Mouse (Mus musculus): ENCODE data around the gene Dpysl5. TPM values are rescaled to one million over a fixed set of nuclear protein-coding genes. Genes with fewer than 3 reads are reported as not detected.
"Not testable (repeated sequence)": the region's sequence is repeated elsewhere in the genome, so short reads cannot be mapped to it uniquely, and the experiment has no call there.

The Dpysl5 gene
- total RNA-seq, 2 experiments from 2014 or later = 0.09 TPM; not detected in 1

GRCm38 (mm10) chr5:30701373-30701772, 10.0 kb upstream of the Dpysl5 start:
- ATAC-seq (replicated peaks; ENCODE audit: low FRiP score, poor library complexity, severe bottlenecking) = not testable (repeated sequence)

DNA sequence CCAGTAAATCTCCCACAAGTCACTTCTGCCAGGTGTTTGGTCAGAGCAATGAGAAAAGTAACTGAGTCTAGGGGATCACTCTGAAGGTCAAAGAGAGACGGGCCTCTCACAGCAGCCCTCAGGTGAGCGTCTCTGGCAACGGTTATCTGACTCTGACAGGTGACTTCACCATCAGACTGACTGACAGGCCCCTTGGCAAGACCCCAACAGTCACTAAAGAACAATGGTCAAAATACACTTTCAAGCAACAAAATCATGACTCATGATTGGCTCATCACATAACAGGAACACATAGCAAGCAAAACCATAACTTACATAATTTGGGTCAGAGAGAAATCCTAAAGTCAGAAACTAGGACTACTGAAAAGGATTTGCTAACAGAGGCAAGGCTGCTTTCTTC, 9.5 kb upstream of the Dpysl5 start:
- ATAC-seq (replicated peaks; ENCODE audit: low FRiP score, poor library complexity, severe bottlenecking) = no peak

GRCm38 (mm10) chr5:30709744-30710383, 1.5 kb upstream of the Dpysl5 start:
- ATAC-seq (replicated peaks; ENCODE audit: low FRiP score, poor library complexity, severe bottlenecking) = no peak

DNA sequence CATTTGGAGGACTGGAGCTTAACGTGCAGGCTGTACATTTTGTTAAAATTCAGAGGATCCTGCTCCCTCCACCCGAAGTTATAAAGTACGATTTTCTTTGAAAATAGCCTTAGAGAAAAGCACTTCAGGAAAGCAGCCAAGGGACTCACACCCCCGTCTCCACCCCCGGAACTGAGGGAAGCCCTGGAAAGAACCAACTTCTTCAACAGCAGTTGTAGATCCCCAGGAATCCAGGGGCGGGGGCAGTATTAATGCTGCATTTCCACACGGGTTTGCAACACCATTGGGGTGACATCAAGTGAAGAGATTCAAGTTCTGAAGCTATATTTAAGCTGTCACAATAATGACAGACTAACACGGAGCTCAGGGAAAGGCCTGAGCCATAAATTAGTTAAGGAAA, 878 bp upstream of the Dpysl5 start:
- ATAC-seq (replicated peaks; ENCODE audit: low FRiP score, poor library complexity, severe bottlenecking) = no peak

DNA sequence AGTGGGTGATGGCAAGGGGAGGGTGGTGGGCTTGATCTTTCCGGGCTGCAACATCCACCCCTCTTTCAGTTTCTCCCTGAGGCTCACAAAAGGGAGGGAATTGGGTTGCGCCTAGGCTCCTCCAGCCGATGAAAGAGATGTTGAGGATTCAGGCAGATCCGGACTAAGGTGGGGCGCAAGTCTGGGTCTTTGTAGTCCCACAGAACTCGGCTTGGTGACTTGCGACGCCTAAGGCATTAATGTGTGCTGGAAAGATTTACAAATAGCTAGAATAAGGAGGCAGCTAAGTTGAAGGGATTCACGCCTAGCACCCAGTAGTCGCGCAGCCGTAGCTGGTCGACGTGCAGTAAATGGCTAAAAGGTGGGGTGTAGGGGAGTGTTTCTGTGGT, 632 bp downstream of the Dpysl5 start:
- ATAC-seq (replicated peaks; ENCODE audit: low FRiP score, poor library complexity, severe bottlenecking) = no peak

GRCm38 (mm10) chr5:30712441-30713298, 1.3 kb downstream of the Dpysl5 start:
- ATAC-seq (replicated peaks; ENCODE audit: low FRiP score, poor library complexity, severe bottlenecking) = no peak

DNA sequence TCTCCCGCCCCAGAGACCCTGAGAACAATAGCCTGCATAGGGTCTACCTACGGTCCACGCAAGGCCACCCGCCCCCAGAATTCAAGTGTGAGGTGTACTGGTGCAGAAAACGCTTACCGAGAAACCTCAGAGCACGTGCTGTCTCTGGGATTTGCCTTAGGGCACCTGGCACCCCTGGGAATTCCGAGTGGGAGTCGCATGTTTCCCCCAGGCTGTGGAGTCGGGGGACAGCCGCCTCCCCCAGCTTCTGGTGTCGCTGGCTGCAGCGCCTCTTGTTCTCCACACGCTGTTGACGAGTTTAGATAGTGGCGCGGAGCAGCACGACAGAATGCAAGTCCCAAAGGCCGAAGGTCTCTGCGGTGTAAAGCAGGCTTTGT, 1.9 kb downstream of the Dpysl5 start:
- no peak for ATAC-seq (replicated peaks; ENCODE audit: low FRiP score, poor library complexity, severe bottlenecking)

GRCm38 (mm10) chr5:30713691-30714090, 2.3 kb downstream of the Dpysl5 start:
- ATAC-seq (replicated peaks; ENCODE audit: low FRiP score, poor library complexity, severe bottlenecking) = no peak

- ATAC-seq (replicated peaks; ENCODE audit: low FRiP score, poor library complexity, severe bottlenecking) = no peak
Measured at GRCm38 (mm10) chr5:30716311-30716710, 4.9 kb downstream of the Dpysl5 start.

DNA sequence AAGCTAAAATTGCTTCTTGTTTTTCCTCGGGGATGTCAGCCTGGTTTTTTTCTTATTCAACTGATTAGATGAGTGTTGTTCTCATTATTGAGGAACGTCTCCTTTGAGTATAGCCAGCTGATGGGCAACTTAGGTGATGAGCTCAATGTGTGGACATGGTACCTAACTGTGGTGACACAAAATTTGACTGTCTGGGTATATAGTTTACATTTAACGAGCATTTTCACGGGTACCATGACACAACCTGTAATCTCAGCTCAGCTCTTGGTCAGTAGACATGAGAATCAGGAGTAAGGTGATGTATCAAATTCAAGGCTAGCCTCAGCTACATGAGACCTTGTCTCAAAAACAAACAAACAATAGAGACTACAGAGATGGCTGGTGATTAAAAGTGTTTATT, 6.1 kb downstream of the Dpysl5 start:
- ATAC-seq (replicated peaks; ENCODE audit: low FRiP score, poor library complexity, severe bottlenecking) = no peak

DNA sequence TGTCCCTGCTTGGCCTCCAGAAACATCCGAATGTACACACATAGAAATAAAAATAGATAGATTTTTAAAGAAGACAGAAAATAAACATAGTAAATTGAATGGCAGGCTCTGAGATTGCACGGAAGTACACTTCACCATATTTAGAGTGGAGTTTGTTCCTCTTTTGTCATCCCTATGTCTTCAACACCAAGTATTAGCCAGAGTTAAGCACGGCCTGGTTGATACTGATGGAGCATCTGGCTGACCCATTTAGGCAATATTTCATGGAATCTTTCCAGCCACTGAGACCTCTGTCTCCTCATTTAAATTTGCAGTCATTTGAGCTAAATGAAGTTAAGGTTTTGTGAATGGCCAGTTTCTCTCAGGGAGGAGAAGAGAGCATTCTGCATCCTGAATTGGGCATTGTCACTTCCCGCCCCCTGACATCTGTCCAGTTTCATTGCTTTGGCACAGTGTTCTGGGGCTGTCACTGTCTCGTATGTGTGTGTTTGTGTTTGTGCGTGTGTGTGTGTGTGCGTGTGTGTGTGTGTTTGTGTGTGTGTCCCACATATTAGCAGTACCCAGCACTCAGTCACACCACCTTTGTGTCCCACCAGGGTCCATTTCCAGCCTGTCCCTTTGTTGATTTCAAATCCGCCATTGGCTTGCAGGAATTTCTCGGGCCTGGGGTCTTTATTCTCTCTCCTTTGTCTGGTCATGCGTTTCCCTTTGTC, 6.8 kb downstream of the Dpysl5 start:
- ATAC-seq (replicated peaks; ENCODE audit: low FRiP score, poor library complexity, severe bottlenecking) = no peak

- no peak for ATAC-seq (replicated peaks; ENCODE audit: low FRiP score, poor library complexity, severe bottlenecking)
Measured at GRCm38 (mm10) chr5:30721935-30722334, 10.6 kb downstream of the Dpysl5 start.

DNA sequence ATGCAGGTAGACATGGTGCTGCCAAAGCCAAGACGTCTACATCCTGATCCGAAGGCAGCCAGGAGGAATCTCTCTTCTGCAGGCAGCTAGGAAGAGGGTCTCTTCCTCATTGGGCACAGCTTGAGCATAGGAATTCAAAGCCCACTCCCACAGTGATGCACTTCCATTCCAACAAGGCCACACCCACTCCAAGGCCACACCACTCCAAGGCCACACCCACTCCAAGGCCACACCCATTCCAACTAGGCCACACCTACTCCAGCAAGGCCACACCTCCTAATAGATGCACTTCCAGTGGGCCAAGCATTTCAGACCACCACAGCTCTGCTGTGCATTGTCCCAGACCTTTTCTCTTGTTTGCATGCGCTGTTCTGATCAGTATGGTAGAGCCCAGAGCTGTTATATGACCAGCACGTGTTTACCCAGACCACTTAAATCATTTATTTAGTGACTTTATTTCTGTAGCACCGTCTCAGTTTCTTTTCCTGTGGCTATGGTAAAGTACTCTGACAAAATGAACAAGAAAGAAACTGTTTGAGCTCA, 14.9 kb downstream of the Dpysl5 start:
- no peak for ATAC-seq (replicated peaks; ENCODE audit: low FRiP score, poor library complexity, severe bottlenecking)

- no peak for ATAC-seq (replicated peaks; ENCODE audit: low FRiP score, poor library complexity, severe bottlenecking)
Measured at GRCm38 (mm10) chr5:30732511-30732910, 21.1 kb downstream of the Dpysl5 start.

- ATAC-seq (replicated peaks; ENCODE audit: low FRiP score, poor library complexity, severe bottlenecking) = no peak
Measured at GRCm38 (mm10) chr5:30734666-30735065, 23.3 kb downstream of the Dpysl5 start.

- ATAC-seq (replicated peaks; ENCODE audit: low FRiP score, poor library complexity, severe bottlenecking) = no peak
Measured at GRCm38 (mm10) chr5:30738127-30738828, 26.9 kb downstream of the Dpysl5 start.

- ATAC-seq (replicated peaks; ENCODE audit: low FRiP score, poor library complexity, severe bottlenecking) = no peak
Measured at GRCm38 (mm10) chr5:30739595-30739994, 28.2 kb downstream of the Dpysl5 start.

DNA sequence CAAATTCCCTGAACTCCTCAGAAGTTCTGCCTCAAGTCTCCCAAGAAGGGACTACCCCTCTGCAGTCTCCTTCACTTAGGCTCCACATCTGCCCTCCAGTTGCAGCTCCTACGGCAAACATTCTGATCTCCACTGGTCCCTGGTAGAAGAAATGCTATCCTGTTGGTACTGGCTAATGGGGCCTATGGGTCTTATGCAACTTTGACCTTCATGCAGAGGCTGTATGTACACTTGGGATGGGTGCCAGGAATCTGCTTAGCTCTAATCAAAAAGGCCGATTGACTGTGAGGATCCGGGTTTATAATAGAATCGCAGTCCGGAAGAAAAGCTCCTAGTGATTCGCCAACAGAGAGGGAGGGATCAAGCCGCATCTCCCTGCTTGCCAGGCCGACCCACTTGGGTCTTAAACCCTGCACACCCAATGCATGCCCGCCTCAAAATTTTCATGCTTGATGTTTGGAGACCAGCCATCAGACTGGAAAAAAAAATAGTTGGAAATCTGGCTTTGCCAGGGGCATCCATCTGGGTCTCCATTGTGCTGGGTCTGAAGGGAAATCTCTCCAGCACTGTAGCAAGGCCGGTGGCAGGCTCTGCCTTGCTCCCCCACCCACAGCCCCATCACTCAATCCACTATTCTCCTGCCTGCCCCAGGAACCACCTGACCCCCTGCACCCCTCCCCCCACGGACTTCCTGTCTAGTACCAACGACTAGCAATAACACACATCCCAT, 38.4 kb downstream of the Dpysl5 start:
- ATAC-seq (replicated peaks; ENCODE audit: low FRiP score, poor library complexity, severe bottlenecking) = no peak

DNA sequence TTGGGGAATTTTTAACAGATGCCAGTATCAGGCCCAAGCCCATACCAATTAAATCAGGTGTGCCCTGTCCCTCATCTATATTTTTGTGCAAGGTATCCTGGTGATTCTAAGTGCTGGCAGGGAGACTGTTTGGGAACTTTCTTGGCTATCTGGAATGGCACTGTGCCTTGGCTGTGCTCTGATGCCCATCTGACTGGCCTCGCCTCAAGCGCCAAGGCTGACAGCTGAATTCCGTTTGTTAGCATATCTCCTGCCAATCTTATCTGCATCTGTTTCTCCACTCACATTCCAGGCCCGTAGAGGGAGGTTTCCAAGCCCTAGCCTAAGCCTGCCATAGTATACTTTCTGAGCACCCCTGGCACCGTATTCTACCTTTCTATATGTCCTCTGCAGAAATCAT, 39.7 kb downstream of the Dpysl5 start:
- ATAC-seq (replicated peaks; ENCODE audit: low FRiP score, poor library complexity, severe bottlenecking) = no peak

Measured in erythroblast, adult 5-6 weeks (primary cell).